Mouse (Mus musculus): Measurements from ENCODE around the gene Rhbg. TPM values are rescaled to one million over a fixed set of nuclear protein-coding genes. Genes with fewer than 3 reads are reported as not detected.
A peak's percentile ranks its signal among the peaks of the same experiment; 100 is the strongest.
"Not testable (repeated sequence)": the region's sequence is repeated elsewhere in the genome, so short reads cannot be mapped to it uniquely, and the experiment has no call there.

Rhbg gene
- not detected in 2 replicates for total RNA-seq (2017)

- ATAC-seq (ENCODE audit: extremely low read depth, insufficient number of reproducible peaks, low FRiP score, poor library complexity, severe bottlenecking): no peak
Measured at GRCm38 (mm10) chr3:88254268-88254926, at the start of gene Rhbg. TSS of gene Rhbg (minus strand) at chr3:88254709.

DNA sequence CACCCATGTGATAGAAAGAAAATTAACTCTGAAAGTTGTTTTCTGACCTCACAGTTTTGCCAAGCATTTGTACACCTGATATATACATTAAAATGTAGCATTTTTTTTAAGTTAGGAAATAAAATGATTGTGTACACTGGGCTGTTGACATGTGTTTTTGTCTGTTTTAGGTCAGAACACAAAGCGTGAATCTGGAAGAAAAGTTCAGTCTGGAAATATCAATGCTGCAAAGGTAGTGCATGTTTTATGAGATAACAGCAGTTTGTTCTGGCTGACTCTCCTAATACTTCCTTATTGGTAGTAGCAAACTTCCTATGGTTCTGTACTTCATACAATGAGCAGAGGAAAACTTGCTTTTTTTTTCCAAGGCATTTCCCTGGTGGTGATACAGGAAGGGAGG, 44.7 kb upstream of the Rhbg start:
- ATAC-seq (ENCODE audit: extremely low read depth, insufficient number of reproducible peaks, low FRiP score, poor library complexity, severe bottlenecking): no peak

- no peak for ATAC-seq (ENCODE audit: extremely low read depth, insufficient number of reproducible peaks, low FRiP score, poor library complexity, severe bottlenecking)
Measured at GRCm38 (mm10) chr3:88297321-88297851, 42.9 kb upstream of the Rhbg start.

GRCm38 (mm10) chr3:88296561-88297318, 42.2 kb upstream of the Rhbg start, which contains the start of the genes Tsacc and Cct3:
TSS of gene Tsacc (minus strand) at chr3:88296999.
TSS of gene Cct3 (plus strand) at chr3:88297116.
- peak; percentile 94 for ATAC-seq (ENCODE audit: extremely low read depth, insufficient number of reproducible peaks, low FRiP score, poor library complexity, severe bottlenecking)

DNA sequence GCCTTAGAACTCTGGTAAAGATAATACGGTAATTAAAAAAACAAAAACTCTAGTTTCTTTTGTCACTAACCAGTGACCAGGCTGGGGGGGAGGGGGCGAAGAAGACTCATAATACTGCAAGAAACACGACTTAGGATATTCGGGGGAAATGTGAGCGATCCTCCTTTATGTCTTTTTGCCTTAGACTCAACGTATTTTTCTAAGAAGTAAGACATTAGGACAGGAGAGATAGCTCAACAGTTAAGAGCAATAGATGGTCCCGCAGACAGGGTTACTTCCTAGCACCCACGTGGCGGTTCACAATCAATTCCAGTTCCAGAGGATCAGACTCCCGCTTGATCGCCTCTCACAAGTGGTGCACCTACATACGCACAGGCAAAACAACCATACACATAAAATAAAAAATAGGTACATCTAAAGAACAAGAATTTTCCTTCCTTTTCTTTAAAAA, 41.6 kb upstream of the Rhbg start:
- ATAC-seq (ENCODE audit: extremely low read depth, insufficient number of reproducible peaks, low FRiP score, poor library complexity, severe bottlenecking): no peak

GRCm38 (mm10) chr3:88295272-88295671, 40.8 kb upstream of the Rhbg start:
- not testable (repeated sequence) for ATAC-seq (ENCODE audit: extremely low read depth, insufficient number of reproducible peaks, low FRiP score, poor library complexity, severe bottlenecking)

DNA sequence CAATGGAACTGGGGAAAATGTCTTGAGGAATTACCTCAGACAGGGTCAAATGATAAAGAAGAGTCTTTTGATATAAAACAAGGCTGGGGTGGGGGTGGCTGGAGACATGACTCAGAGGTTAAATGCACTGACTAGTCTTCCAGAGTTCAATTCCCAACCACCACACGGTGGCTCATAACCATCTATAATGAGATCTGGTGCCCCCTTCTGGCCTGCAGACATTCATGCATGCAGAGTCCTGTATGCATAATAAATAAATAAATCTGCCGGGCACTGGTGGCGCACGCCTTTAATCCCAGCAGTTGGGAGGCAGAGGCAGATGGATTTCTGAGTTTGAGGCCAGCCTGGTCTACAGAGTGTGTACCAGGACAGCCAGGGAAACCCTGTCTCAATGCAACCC, 37.5 kb upstream of the Rhbg start:
- ATAC-seq (ENCODE audit: extremely low read depth, insufficient number of reproducible peaks, low FRiP score, poor library complexity, severe bottlenecking): no peak

DNA sequence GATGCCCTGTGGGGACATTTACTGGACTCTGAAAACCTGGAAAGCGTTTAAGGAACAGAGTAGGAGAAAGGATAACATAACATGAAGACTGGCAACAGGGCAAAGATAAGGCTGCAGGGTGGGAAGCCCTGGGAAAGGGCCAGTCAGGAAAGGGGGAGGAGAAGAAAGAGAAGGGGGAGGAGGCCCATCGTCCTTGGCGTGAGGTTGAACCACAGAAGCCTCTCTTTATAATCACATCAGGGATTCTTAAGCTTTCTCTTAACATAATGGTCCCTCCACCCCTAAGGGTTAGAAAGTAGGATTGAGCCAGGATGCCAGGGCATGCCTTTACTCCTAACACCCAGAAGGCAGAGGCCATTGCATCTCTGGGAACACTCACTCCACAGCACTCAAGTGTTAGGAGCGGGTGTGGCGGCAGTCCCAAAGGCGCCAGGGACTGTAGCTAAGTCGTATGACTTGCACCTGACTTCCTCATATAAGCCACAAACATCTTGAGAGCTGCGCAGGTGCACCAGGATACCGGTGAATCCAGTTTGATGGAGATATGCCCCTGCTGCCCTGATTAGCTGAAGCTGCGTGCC, 33.7 kb upstream of the Rhbg start:
- not testable (repeated sequence) for ATAC-seq (ENCODE audit: extremely low read depth, insufficient number of reproducible peaks, low FRiP score, poor library complexity, severe bottlenecking)

- no peak for ATAC-seq (ENCODE audit: extremely low read depth, insufficient number of reproducible peaks, low FRiP score, poor library complexity, severe bottlenecking)
Measured at GRCm38 (mm10) chr3:88287110-88287509, 32.6 kb upstream of the Rhbg start, which contains the start of gene Gm38392. TSS of gene Gm38392 (minus strand) at chr3:88287210.

DNA sequence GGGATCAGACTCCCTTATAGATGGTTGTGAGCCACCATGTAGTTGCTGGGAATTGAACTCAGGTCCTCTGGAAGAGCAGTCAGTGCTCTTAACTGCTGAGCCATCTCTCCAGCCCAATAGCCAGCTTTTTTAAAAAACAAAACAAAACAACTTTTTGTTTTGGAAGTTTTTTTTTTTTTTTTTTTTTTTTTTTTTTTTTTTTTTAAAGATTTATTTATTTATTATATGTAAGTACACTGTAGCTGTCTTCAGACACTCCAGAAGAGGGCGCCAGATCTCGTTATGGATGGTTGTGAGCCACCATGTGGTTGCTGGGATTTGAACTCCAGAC, 31.0 kb upstream of the Rhbg start:
- not testable (repeated sequence) for ATAC-seq (ENCODE audit: extremely low read depth, insufficient number of reproducible peaks, low FRiP score, poor library complexity, severe bottlenecking)

- ATAC-seq (ENCODE audit: extremely low read depth, insufficient number of reproducible peaks, low FRiP score, poor library complexity, severe bottlenecking): not testable (repeated sequence)
Measured at GRCm38 (mm10) chr3:88284815-88285564, 30.5 kb upstream of the Rhbg start.

GRCm38 (mm10) chr3:88281141-88281916, 26.8 kb upstream of the Rhbg start:
- ATAC-seq (ENCODE audit: extremely low read depth, insufficient number of reproducible peaks, low FRiP score, poor library complexity, severe bottlenecking): not testable (repeated sequence)

GRCm38 (mm10) chr3:88280035-88280434, 25.5 kb upstream of the Rhbg start:
- ATAC-seq (ENCODE audit: extremely low read depth, insufficient number of reproducible peaks, low FRiP score, poor library complexity, severe bottlenecking): no peak

GRCm38 (mm10) chr3:88276529-88277143, 22.1 kb upstream of the Rhbg start:
- ATAC-seq (ENCODE audit: extremely low read depth, insufficient number of reproducible peaks, low FRiP score, poor library complexity, severe bottlenecking): no peak

DNA sequence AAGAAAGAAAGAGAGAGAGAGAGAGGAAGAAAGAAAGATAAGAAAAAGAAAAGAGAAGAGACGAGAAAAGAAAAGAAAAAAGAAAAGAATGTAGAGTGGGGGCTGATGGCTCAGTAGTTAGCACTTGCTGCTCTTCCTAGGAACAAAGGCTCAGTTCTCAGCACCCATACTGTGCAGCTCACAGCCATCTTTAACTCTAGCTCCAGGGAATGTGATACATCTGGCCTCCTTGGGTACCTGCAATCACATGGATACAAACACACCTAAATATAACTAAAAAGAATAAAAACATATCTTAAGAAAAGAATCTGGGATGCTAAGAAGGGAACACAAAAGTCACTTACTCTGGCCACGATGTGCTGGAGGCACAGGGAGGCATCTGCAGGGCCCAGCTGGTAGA, 21.6 kb upstream of the Rhbg start:
- no peak for ATAC-seq (ENCODE audit: extremely low read depth, insufficient number of reproducible peaks, low FRiP score, poor library complexity, severe bottlenecking)

DNA sequence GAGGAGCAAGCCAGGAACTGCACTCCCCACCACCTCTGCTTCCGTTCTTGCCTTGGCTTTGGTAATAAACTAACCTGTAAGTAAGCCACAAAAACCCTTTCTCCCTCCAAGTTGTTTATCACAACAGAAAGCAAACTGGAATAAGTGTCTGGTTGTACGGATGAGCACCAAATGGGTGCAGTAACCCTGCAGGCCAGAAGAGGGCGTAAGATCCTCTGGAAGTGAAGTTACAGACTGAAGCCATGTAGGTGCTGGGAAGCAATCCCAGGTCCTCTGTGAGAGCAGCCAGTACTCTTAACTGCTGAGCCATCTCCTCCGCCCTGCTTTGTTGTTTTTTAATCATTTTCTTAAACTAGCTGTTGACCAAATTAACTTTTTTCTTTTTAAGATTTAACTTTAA, 19.5 kb upstream of the Rhbg start:
- ATAC-seq (ENCODE audit: extremely low read depth, insufficient number of reproducible peaks, low FRiP score, poor library complexity, severe bottlenecking): no peak

DNA sequence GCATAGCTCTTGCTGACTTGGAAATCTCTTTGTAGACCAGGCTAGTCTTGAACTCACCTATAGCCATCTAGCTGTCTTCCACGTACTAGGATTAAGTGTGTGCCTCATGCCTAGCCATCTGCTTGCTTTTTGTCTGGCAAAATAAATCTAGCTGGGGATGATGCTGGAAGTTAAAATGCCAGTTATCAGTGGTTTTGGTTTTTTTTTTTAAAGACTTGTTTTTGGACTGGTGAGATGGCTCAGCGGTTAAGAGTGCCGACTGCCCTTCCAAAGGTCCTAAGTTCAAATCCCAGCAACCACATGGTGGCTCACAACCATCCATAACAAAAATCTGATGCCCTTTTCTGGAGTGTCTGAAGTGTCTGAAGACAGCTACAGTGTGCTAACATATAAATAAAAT, 17.4 kb upstream of the Rhbg start:
- ATAC-seq (ENCODE audit: extremely low read depth, insufficient number of reproducible peaks, low FRiP score, poor library complexity, severe bottlenecking): no peak

DNA sequence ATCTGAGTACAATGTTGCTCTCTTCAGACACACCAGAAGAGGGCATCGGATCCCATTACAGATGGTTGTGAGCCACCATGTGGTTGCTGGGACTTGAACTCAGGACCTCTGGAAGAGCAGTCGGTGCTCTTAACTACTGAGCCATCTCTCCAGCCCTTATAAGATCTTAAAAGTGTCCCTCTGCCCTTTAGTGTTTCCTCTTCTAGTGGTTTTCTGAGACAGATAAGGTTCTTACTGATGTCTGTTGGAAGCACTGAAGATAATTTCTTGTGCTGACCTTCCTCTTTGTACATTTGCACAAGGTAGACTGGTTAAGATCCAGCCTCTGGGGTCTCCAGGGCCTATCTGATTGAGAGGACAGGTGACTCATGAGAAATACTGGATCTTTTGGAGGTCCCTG, 16.8 kb upstream of the Rhbg start:
- not testable (repeated sequence) for ATAC-seq (ENCODE audit: extremely low read depth, insufficient number of reproducible peaks, low FRiP score, poor library complexity, severe bottlenecking)

Data from neutrophil, adult 5-6 weeks (primary cell).